Mouse (Mus musculus) T-cell, adult 66 days (primary cell): ENCODE results near the gene Mrps21. TPM values are rescaled to one million over a fixed set of nuclear protein-coding genes. Genes with fewer than 3 reads are reported as not detected.

Source experiments
- total RNA-seq, 2 experiments: library from RNA; stranded (reverse); gene quantifications; 3 replicates in 1 of 2; 4 replicates in 1 of 2; pipeline ENCODE4 v1.2.4; 2023

Gene Mrps21
- 100 to 1,000 TPM in 1 of 2 experiments, 10 to 100 TPM in 1; 95.6 to 108 TPM for total RNA-seq

DNA sequence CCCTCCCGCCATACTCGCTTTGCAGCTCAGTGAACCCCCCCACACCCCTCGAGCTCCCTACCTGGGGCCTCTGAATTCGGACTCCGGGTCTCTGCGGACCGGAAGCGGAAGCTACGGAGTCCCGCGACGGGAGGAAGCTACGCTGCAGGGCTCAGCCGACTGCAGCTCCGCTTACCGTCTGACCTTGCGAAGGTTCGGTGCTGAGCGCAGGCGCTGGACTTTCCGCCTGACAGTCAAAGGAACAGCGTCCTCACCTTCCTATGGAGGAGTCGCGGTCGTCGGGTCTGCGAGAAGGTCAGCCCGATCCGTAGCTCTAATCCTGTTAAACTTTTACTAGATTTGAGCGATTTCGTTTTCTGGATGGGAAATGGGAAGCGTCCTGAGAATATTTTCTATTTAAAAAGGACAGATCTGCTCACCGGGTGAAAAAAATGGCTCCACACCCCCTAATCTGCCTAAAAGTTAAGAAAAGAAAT lies at the start of gene Mrps21:
Gene Mrps21, minus strand, starts transcription at position 128 of the 476 bp plus-strand sequence.

DNA sequence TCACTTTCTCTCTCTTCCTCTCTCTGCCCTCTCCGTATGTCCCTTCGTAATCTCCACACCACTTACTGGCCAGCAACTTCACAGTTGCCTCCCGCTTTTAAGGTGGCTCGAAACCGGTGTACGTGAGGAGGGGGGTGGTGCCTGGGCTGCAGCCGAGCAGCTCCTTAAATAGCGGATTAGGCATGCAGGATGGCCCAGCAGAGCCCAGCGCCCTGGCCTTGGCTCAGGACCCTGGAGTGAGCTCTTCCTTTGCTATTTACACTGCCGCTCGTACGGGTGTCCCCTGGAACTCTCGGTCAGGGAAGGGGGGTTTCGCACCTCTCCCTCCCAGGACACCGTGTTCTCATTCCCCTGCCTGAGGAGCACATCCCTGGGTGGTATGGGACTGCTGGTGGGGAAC lies 33.2 kb upstream of the Mrps21 start, which contains the start of gene Car14:
Gene Car14, minus strand, starts transcription at position 124 of the 400 bp plus-strand sequence.

DNA sequence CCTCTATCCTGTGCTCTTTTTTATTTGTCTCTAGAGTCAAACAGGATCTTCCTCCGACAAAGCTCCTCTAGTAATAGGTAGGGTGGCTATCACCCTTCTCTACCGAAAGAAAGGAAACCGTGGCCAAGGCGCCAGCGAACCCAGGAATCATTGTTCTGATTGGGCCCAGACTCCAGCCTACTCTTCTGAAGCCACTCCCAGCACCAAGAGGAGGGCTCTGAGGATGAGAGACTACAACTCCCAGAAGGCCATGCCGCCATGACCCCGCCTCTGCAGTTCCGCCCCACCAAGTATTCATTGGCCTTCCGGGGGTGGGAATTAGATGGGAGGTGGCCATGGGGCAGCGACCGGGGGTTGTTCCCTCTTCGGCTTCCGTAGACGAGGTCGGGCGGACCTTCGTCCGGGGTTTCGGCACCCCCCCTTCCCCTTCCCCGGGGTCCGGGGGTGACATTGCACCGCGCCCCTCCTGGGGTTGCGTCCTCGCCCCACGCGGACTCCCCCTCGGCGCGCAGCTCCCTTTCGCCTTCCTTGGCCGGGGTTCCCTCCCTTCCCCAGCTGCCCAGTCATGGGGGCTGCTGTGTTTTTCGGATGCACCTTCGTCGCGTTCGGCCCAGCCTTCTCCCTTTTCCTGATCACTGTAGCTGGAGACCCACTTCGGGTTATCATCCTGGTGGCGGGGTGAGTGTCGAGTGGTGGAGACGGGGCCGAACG lies 22.4 kb upstream of the Mrps21 start, which contains the start of gene Aph1a:
Gene Aph1a, plus strand, starts transcription at position 364 of the 711 bp plus-strand sequence.

DNA sequence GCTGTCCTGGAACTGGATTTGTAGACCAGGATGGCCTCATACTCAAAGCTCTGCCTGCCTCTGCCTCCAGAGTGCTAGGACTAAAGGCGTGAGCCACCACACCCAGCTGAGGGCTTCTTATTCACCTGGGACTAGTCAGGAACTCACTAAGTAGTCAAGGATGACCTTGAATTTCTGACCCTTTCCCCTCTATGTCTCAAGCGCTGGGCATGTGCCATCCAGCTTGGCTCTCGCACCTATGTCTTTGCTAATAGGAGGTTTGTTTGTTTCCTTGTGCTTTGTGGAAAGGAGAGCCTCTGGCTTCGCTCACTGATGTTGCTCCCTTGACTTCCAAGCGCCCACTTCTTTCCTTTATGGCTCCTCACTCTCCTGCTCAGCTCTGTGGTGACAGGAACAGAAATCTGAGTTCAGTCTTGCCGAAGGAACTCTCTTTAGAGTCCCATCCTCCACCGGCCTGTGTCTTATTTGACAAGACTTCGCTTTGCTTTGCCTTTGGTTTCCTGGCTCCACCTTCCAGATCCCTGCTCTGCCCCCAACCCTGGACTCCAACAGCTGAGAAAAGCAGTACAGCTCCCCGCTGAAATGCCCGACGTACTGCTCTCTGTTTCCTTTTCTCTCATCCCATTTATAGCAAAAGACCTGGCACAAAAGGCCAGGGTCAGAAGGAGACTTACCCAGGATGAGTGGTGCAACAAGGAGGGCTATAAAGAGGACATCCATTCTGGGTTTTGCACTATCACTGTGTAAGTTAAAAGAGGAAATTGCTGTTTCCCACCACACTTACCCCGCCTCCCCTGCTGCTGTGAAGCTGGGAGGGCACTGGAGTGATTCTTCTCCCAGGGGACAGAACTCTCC lies 20.1 kb upstream of the Mrps21 start, which contains the start of gene BC028528:
Gene BC028528, minus strand, starts transcription at position 795 of the 855 bp plus-strand sequence.

DNA sequence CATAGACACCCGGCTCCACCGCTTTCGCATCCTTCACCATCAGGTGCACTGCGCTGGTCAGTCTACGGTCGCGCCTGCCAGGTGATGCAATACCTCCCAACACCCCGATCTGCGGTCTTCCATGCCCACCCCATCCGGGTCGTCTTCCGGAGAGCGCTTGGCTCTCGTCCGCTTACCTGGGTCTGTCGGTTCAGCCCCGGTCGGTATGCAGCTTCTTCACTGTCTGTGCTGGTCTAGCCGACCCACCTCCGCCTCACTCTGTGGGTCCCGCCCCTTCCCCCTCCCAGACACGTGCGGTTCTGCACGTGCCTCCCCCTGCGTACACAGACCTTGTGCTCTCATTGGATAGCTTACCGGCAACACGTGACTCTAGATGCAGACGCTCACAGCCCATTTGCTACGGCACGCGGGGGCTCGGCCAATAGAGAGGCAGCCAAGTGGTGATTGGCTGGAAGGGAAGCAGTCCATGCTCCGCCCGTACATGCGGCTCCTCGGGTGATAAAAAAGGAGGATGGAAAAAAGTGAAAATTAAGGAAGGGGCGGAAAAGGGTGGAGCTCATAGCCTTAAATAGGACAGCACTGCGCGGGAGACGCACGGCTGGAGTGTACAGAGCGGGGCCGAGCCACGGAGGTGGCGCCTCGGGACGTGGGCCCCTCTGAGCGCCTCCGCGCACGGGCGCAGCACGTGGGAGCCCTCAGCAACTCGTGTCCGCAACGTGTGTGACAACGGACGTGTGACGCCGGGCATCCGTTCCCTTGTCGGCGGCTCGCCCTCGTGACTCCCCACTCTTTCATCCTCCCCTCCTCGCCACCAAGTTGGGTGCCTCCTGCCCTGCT lies 10.9 kb upstream of the Mrps21 start, which contains the start of gene Ciart:
Gene Ciart, minus strand, starts transcription at position 273 of the 837 bp plus-strand sequence.

DNA sequence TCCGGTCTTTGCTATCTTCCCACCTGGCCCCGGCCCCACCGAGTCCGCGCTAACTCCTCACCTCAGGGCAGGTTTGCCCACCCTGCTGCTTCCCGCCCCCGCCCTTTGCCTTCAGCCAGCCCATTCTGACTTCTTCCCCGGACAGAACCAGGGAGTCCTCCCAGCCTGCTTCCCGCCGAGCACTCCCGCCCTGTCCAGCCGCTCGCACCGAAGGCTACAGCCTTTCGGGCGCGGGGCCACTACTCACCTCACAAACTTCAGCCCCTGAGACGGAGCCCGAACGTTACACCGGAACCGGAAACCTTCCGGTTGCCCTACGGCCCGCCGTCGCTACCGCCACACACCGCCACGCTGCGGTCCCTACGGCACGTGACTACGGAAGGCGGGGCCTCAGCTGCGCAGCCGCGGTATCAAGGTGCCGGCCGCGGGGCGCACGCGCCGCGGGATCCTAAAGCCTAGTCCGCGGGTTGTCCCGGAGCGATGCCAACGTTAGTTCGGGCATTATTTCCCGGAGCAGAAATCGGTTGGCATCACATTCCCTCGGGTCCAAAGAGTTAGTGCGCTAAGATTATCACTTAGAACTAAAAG lies 15.7 kb downstream of the Mrps21 start, which contains the start of gene Prpf3:
Gene Prpf3, minus strand, starts transcription at position 384 of the 588 bp plus-strand sequence.

DNA sequence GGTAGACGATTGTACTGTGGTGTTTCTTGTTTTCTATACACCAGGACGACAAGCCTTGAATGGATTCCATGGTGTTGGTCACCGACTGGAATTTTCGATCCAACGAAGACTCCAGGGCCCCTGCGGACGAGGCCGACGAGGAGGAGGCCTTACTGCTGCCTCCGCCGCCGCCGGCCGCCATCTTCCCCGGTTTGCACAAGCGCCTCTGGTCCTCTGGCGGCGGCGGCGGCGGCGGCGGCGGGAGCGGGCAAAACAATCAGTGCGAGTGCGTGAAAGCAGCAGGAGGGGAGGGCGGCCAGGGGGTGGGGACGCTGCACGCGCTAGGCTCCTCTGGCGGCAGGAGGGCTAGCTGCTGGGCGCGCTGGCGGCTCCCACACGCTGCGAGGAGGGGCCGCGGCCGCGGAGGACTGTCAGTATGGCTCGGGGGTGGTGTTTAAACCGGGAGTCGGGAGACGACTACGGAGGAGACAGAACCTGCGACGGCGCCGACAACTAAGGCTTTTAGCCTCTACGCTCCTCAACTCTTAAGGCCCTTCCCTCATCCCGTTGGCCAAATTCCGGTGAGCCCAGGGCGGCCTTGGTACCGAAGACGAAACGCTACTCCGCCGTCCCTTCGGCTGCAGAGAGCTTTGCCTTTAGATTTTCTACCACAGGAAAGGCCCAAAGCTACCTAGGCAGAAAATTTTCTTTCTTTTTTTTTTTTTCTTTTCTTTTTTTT lies 52.6 kb downstream of the Mrps21 start, which contains the start of gene Rprd2:
Gene Rprd2, minus strand, starts transcription at position 293 of the 718 bp plus-strand sequence.

Other genes with a start within 250 kb of the Mrps21 start
- 10 to 100 TPM; 98.2 to 99.3 TPM for gene Ensa, start 246.5 kb downstream of the Mrps21 start, total RNA-seq
- 100 to 1,000 TPM; 312 to 327 TPM for gene Mcl1, start 212.7 kb downstream of the Mrps21 start, total RNA-seq
- 10 to 100 TPM in 1 of 2 experiments, 1 to 10 TPM in 1; 7.9 to 11.6 TPM for gene Adamtsl4, start 183.6 kb downstream of the Mrps21 start, total RNA-seq
- gene Ecm1, start 131.9 kb downstream of the Mrps21 start, total RNA-seq: 100 to 1,000 TPM in 1 of 2 experiments, 10 to 100 TPM in 1; 98.0 to 103 TPM
- 100 to 1,000 TPM; 128 to 134 TPM for gene Tars2, start 111.3 kb downstream of the Mrps21 start, total RNA-seq
- gene Rprd2, start 52.7 kb downstream of the Mrps21 start, total RNA-seq: 100 to 1,000 TPM; 107 to 116 TPM
- gene Prpf3, start 15.6 kb downstream of the Mrps21 start, total RNA-seq: 10 to 100 TPM; 82.0 to 90.5 TPM
- 10 to 100 TPM; 12.9 to 18.1 TPM for gene Ciart, start 10.7 kb upstream of the Mrps21 start, total RNA-seq
- gene BC028528, start 20.5 kb upstream of the Mrps21 start, total RNA-seq: under 1 TPM in 1 of 2 experiments, not detected in 1; 0.96 TPM
- gene Aph1a, start 22.4 kb upstream of the Mrps21 start, total RNA-seq: 10 to 100 TPM; 49.9 to 71.5 TPM
- gene Car14, start 33.2 kb upstream of the Mrps21 start, total RNA-seq: not detected
- 100 to 1,000 TPM; 102 to 115 TPM for gene Anp32e, start 57.7 kb upstream of the Mrps21 start, total RNA-seq
- gene Plekho1, start 124.5 kb upstream of the Mrps21 start, total RNA-seq: 10 to 100 TPM; 28.1 to 40.0 TPM
- gene Vps45, start 186.9 kb upstream of the Mrps21 start, total RNA-seq: 10 to 100 TPM in 1 of 2 experiments, 1 to 10 TPM in 1; 9.4 to 19.2 TPM
- 10 to 100 TPM; 18.1 to 27.4 TPM for gene Otud7b, start 233.0 kb upstream of the Mrps21 start, total RNA-seq